Comparison of ENCODE assay signal across 21 mouse cellular contexts in the genomic region with DNA sequence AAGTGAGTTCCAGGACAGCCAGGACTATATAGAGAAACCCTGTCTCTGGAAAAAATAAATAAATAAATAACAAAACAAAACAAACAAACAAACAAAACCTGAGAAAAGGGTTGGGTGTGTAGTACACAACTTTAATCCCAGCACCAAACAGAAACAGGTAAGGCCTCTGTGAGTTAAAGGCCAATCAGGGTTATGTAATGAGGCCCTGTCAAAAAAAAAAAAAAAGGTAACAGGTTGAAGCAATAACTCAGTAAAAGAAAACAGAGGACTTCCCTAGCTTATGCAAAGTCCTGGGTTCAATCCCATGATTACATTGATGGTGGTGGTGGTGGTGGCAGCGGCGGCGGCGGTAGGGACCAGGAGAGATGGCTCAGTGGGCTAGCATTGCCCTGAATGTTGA. TPM values are rescaled to one million over a fixed set of nuclear protein-coding genes. Genes with fewer than 3 reads are reported as not detected.
DNase-seq lines count a peak whose midpoint lies in the region; ATAC-seq and TF ChIP-seq lines count a peak whose summit lies in the region.
"Had no signal": no experiment of that assay in that cellular context is flagged by ENCODE, and none has a peak within 500 bp of the region (broad histone marks: within the 10 kb centered on the region; RNA-seq: fewer than 3 reads in every experiment).

No protein-coding gene starts in this region.

- TF ChIP-seq POLR2A in liver, adult 2 months (IDR thresholded peaks at IDR 0.05; ENCODE audit: extremely low read depth, insufficient read depth, low read length): no peak
- no peak for TF ChIP-seq POLR2A in CH12.LX (IDR thresholded peaks at IDR 0.05; ENCODE audit: low read depth, low read length)
- TF ChIP-seq POLR2A in MEL (IDR thresholded peaks at IDR 0.05; ENCODE audit: control insufficient read depth in 1 of 2, insufficient read depth in 1 of 2, low read depth in 1 of 2, low read length in 2 of 2, poor library complexity in 1 of 2): no peak

- H3K4me3 ChIP-seq in liver, adult 2 months (ENCODE audit: insufficient read depth, low read depth, low read length): no peak overlapping the region
- no peak overlapping the region for H3K4me3 ChIP-seq in liver, embryonic 11.5 days (ENCODE audit: low read depth, low read length)
- no peak overlapping the region for H3K4me3 ChIP-seq in CH12.LX (replicated peaks in 1 of 3; ENCODE audit: low read depth in 2 of 3, low read length in 2 of 3, poor library complexity in 1 of 3)
- no peak overlapping the region for H3K4me3 ChIP-seq in MEL (ENCODE audit: control insufficient read depth in 1 of 2, insufficient read depth in 1 of 2, low read depth in 2 of 2, low read length in 2 of 2)

- TF ChIP-seq EP300 in CH12.LX (IDR thresholded peaks at IDR 0.05; ENCODE audit: low read length) (no peak), MEL (IDR thresholded peaks at IDR 0.05; ENCODE audit: low read depth in 1 of 2, low read length in 2 of 2) (no peak)

- peak overlapping the region; percentile 75 for H3K27ac ChIP-seq in liver, adult 2 months (replicated peaks; ENCODE audit: insufficient read depth, low read depth, low read length)
- H3K27ac ChIP-seq in liver, embryonic 11.5 days (ENCODE audit: low read depth, low read length): no peak overlapping the region
- H3K27ac ChIP-seq in CH12.LX (ENCODE audit: insufficient read depth, low read depth) (no peak overlapping the region), MEL (ENCODE audit: control insufficient read depth, low read depth, low read length) (no peak overlapping the region)

- no peak for TF ChIP-seq CTCF in liver, adult 2 months (IDR thresholded peaks at IDR 0.05; ENCODE audit: low read depth, low read length)
- TF ChIP-seq CTCF in CH12.LX (conservative IDR thresholded peaks at IDR 0.05 in 1 of 2, IDR thresholded peaks at IDR 0.05 in 1 of 2; ENCODE audit: low read depth in 2 of 2, low read length in 2 of 2) (no peak), MEL (IDR thresholded peaks at IDR 0.05 in 2 of 3, conservative IDR thresholded peaks at IDR 0.05 in 1 of 3; ENCODE audit: control insufficient read depth in 1 of 3, insufficient read depth in 1 of 3, low read depth in 2 of 3, low read length in 3 of 3, poor library complexity in 1 of 3, severe bottlenecking in 1 of 3) (no peak)

- H3K9me3 ChIP-seq in liver, embryonic 11.5 days (ENCODE audit: control insufficient read depth, low read length): 0 out of 2 replicates have a peak, but pooled peaks cover 2% of the 10 kb centered on the region
- H3K9me3 ChIP-seq in CH12.LX (replicated peaks; ENCODE audit: low read length) (peaks cover 10% of the 10 kb centered on the region), MEL (replicated peaks; ENCODE audit: insufficient read depth, low read length) (no peaks in the 10 kb centered on the region)

- H3K4me1 ChIP-seq in liver, adult 2 months (ENCODE audit: control insufficient read depth, insufficient read depth, low read length): peaks cover 24% of the 10 kb centered on the region
- H3K4me1 ChIP-seq in liver, embryonic 11.5 days (replicated peaks; ENCODE audit: control insufficient read depth, insufficient read depth, low read length): peaks cover 17% of the 10 kb centered on the region
- peaks cover 8 to 39% of the 10 kb centered on the region in 2 experiments; a peak in 3 of 4 replicates for H3K4me1 ChIP-seq in CH12.LX (ENCODE audit: control insufficient read depth in 1 of 2, insufficient read depth in 2 of 2)
- peaks cover 0 to 2% of the 10 kb centered on the region in 2 experiments; a peak in 1 of 4 replicates for H3K4me1 ChIP-seq in MEL (ENCODE audit: control insufficient read depth in 1 of 2, insufficient read depth in 2 of 2, low read length in 2 of 2)

- H3K36me3 ChIP-seq in liver, adult 2 months (ENCODE audit: control insufficient read depth, insufficient read depth, low read length): no peaks in the 10 kb centered on the region
- no peaks in the 10 kb centered on the region for H3K36me3 ChIP-seq in liver, embryonic 11.5 days (ENCODE audit: control insufficient read depth, insufficient read depth, low read length)
- H3K36me3 ChIP-seq in CH12.LX (replicated peaks in 1 of 2; ENCODE audit: control insufficient read depth in 1 of 2, insufficient read depth in 1 of 2, low read length in 1 of 2): peaks cover 0 to 29% of the 10 kb centered on the region in 2 experiments
- H3K36me3 ChIP-seq in MEL (ENCODE audit: control insufficient read depth in 1 of 2, insufficient read depth in 2 of 2, low read length in 2 of 2): peaks cover 0 to 3% of the 10 kb centered on the region in 2 experiments; a peak in 1 of 4 replicates

- H3K79me2 ChIP-seq in liver, adult 2 months (ENCODE audit: control insufficient read depth, insufficient read depth, low read length): peaks cover 31% of the 10 kb centered on the region; the same call in 1 of the 2 replicates
- H3K79me2 ChIP-seq in CH12.LX (replicated peaks; ENCODE audit: control insufficient read depth, extremely low read depth, insufficient read depth, poor library complexity, severe bottlenecking) (peaks cover 18% of the 10 kb centered on the region), MEL (ENCODE audit: control insufficient read depth, insufficient read depth, low read length, poor library complexity) (peaks cover 30% of the 10 kb centered on the region)

- WGBS in liver, adult 2 months: 82% methylated on average over 4 of the region's 4 CpGs
- 96% methylated on average over 4 of the region's 4 CpGs for WGBS in liver, embryonic 11.5 days

- dilution Hi-C loops in CH12.LX (cut with MboI; ENCODE audit: extremely low pct_ligation_motif_present, extremely low pct_unique_long_range_greater_than_20kb, low sequenced_read_pairs): no loop called here

- no peak for ATAC-seq in liver, embryonic 11.5 days (replicated peaks; ENCODE audit: low FRiP score)
- ATAC-seq: activated CD4-positive, CD25-positive, alpha-beta regulatory T cell, adult 4 months; CD4-positive, CD25-positive, alpha-beta regulatory T cell, adult 4 months; Patski had no signal

- no peaks in the 10 kb centered on the region for H3K27me3 ChIP-seq in liver, adult 2 months (ENCODE audit: control insufficient read depth, insufficient read depth, low read length)
- H3K27me3 ChIP-seq in liver, embryonic 11.5 days (replicated peaks; ENCODE audit: control insufficient read depth, insufficient read depth, low read length): no peaks in the 10 kb centered on the region
- no peaks in the 10 kb centered on the region for H3K27me3 ChIP-seq in CH12.LX (replicated peaks)
- no peaks in the 10 kb centered on the region for H3K27me3 ChIP-seq in MEL (ENCODE audit: control insufficient read depth in 1 of 2, insufficient read depth in 2 of 2, low read length in 2 of 2)
- H3K27me3 ChIP-seq: Patski had no signal

- H3K4me2 ChIP-seq in liver, embryonic 11.5 days: no peak overlapping the region
- no peak overlapping the region for H3K4me2 ChIP-seq in CH12.LX (ENCODE audit: insufficient read depth, low read depth, poor library complexity, severe bottlenecking)

- TF ChIP-seq RAD21 in CH12.LX (IDR thresholded peaks at IDR 0.05; ENCODE audit: low read depth, low read length) (no peak), MEL (IDR thresholded peaks at IDR 0.05; ENCODE audit: low read depth, low read length) (no peak)

- in situ Hi-C loops in CH12.LX (cut with MboI; ENCODE audit: low pct_ligation_motif_present, low pct_unique_long_range_greater_than_20kb, low sequenced_read_pairs): no loop called here

- no peak overlapping the region for H3K9ac ChIP-seq in liver, adult 2 months (ENCODE audit: low read depth, low read length)
- no peak overlapping the region for H3K9ac ChIP-seq in liver, embryonic 11.5 days (ENCODE audit: low read depth, low read length)
- H3K9ac ChIP-seq in CH12.LX (ENCODE audit: insufficient read depth, low read depth) (no peak overlapping the region), MEL (ENCODE audit: control insufficient read depth, low read depth, low read length, poor library complexity, severe bottlenecking) (no peak overlapping the region)

- DNase-seq in liver, adult 2 months (ENCODE audit: extremely low read depth, low read depth, low spot score): peak; percentile 78
- no peak for DNase-seq in liver, embryonic 11.5 days (ENCODE audit: low spot score)
- DNase-seq in CH12.LX (ENCODE audit: extremely low read depth) (no peak), MEL (ENCODE audit: low read depth, low spot score) (no peak)
- DNase-seq in layer of hippocampus, postnatal 14 days (ENCODE audit: low spot score in 2 of 2): no peak
- DNase-seq in urinary bladder, adult 18-20 months (ENCODE audit: low spot score in 2 of 2): no peak
- DNase-seq: adrenal gland, adult 2 months; adrenal gland, adult 8-10 months; adrenal gland, postnatal 10 days; adrenal gland, postnatal 14 days; adrenal gland, postnatal 25 days; adrenal gland, postnatal 36 days; B cell, adult 2 months; cerebellum, adult 11 months; cerebellum, adult 11-12 months; cerebellum, adult 18-20 months; cerebellum, adult 2 months; cerebellum, adult 8-10 months had no signal

TF ChIP-seq in CH12.LX, 34 proteins besides CTCF, POLR2A, EP300 and RAD21 (continues in another document):
- TF ChIP-seq MAZ (IDR thresholded peaks at IDR 0.05; ENCODE audit: low read depth, low read length) (no peak), ZMIZ1 (IDR thresholded peaks at IDR 0.05; ENCODE audit: low read depth, low read length) (no peak)

TF ChIP-seq in MEL, 35 proteins besides CTCF, POLR2A, EP300 and RAD21 (continues in another document):
- no peak for TF ChIP-seq E2F4 (IDR thresholded peaks at IDR 0.05; ENCODE audit: borderline replicate concordance, low read depth, low read length)

RNA-seq across cellular contexts. Expression of a gene that starts 3.4 kb away (rescaled TPM):
- total RNA-seq in liver, adult 2 months (2014; rRNA removed): 18.3 and 19.9 TPM in 2 replicates
- polyA plus RNA-seq in liver, adult 2 months (2012; rRNA removed): 11.4 and 12.2 TPM in 2 replicates
- polyA plus RNA-seq in liver, embryonic 11.5 days (2014; fragmentation: Nextera tagmentation; extraction: Ambion mirVana): 14.5 and 16.2 TPM in 2 replicates
- 20.6 and 23.3 TPM in 2 replicates for total RNA-seq in CH12.LX (2012; rRNA removed)
- total RNA-seq in CH12.LX (2014; rRNA removed): 37.5 and 39.1 TPM in 2 replicates
- 47.4 and 61.6 TPM in 2 replicates for polyA plus RNA-seq in CH12.LX (2012; ENCODE audit: insufficient read length, low read depth)
- total RNA-seq in MEL (2012; rRNA removed): 14.1 and 15.0 TPM in 2 replicates
- 10 to 100 TPM in 1 of 2 experiments, not detected in 1; 19.5 TPM for polyA plus RNA-seq in MEL (2012; ENCODE audit: insufficient read depth in 1 of 2, insufficient read length in 2 of 2, low read depth in 1 of 2, low replicate concordance in 2 of 2, missing spikeins in 1 of 2)
- 10 to 100 TPM; 44.6 to 45.8 TPM for total RNA-seq in layer of hippocampus, postnatal 14 days (2021)

RNA-seq across cellular contexts. Expression of a gene that starts 45.0 kb away (rescaled TPM):
- 464 and 499 TPM in 2 replicates for total RNA-seq in liver, adult 2 months (2014; rRNA removed)
- 610 and 703 TPM in 2 replicates for polyA plus RNA-seq in liver, adult 2 months (2012; rRNA removed)
- polyA plus RNA-seq in liver, embryonic 11.5 days (2014; fragmentation: Nextera tagmentation; extraction: Ambion mirVana): 59.9 and 60.1 TPM in 2 replicates
- 1.2 and 1.7 TPM in 2 replicates for total RNA-seq in CH12.LX (2012; rRNA removed)
- total RNA-seq in CH12.LX (2014; rRNA removed): 1.4 and 2.8 TPM in 2 replicates
- polyA plus RNA-seq in CH12.LX (2012; ENCODE audit: insufficient read length, low read depth): 1.4 and 1.6 TPM in 2 replicates
- total RNA-seq in MEL (2012; rRNA removed): 4.1 and 4.5 TPM in 2 replicates
- polyA plus RNA-seq in MEL (2012; ENCODE audit: insufficient read depth in 1 of 2, insufficient read length in 2 of 2, low read depth in 1 of 2, low replicate concordance in 2 of 2, missing spikeins in 1 of 2): 1 to 10 TPM in 1 of 2 experiments, not detected in 1; 7.7 TPM
- 10 to 100 TPM; 94.7 to 96.3 TPM for total RNA-seq in layer of hippocampus, postnatal 14 days (2021)

Comparison
In these comparisons a context has a peak if more than half of its experiments do, and no peak if none do; other contexts are left out.
1. RNA of a gene that starts 45.0 kb away (total RNA-seq): 464 to 499 TPM in liver, adult 2 months and 94.7 to 96.3 TPM in layer of hippocampus, postnatal 14 days; 4.1 to 4.5 TPM in MEL and 1.2 to 2.8 TPM in CH12.LX; every median in the first group is over 10 times any median in the second.